Mouse (Mus musculus): ENCODE data around the gene Nipsnap2. TPM values are rescaled to one million over a fixed set of nuclear protein-coding genes. Genes with fewer than 3 reads are reported as not detected.
A peak's percentile ranks its signal among the peaks of the same experiment; 100 is the strongest.

Gene Nipsnap2
- polyA plus RNA-seq, 1 experiment from 2014 or later: 30.5 TPM

DNA sequence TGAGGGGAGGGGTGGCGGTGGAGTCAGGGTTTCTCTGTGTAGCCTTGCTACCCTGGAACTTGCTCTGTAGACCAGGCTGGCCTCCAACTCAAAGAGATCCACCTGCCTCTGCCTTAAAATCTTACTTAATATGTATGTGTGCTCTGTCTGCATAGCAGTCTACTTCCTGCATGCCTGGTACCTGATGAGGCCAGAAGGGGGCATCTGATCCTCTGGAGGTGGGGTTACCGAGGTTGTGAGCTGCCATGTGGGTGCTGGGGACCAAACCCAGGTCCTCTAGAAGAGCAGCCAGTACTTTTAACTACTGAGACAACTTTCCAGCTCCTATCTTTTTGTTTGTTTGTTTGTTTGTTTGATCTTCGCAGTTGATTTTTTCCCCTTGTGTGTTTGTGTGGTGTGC lies 55.3 kb downstream of the Nipsnap2 start:
- no peak overlapping the region for H3K9ac ChIP-seq (replicated peaks)
- TF ChIP-seq EP300 (IDR thresholded peaks at IDR 0.05; ENCODE audit: low read depth): no peak
- TF ChIP-seq CTCF (IDR thresholded peaks at IDR 0.05; ENCODE audit: low read depth): no peak
- no peaks in the 10 kb centered on the region for H3K36me3 ChIP-seq (replicated peaks; ENCODE audit: insufficient read depth, low read length)
- no peaks in the 10 kb centered on the region for H3K9me3 ChIP-seq (ENCODE audit: low read length)
- no peak for ATAC-seq
- no peaks in the 10 kb centered on the region for H3K27me3 ChIP-seq (ENCODE audit: insufficient read depth, low read length)
- no peak for DNase-seq
- peaks cover 6% of the 10 kb centered on the region for H3K4me1 ChIP-seq (ENCODE audit: insufficient read depth)
- no peak overlapping the region for H3K4me3 ChIP-seq (ENCODE audit: low read depth, low read length)
- WGBS (ENCODE audit: insufficient replicate concordance): 90% methylated on average over 3 of the region's 3 CpGs
- H3K27ac ChIP-seq (ENCODE audit: low read depth): no peak overlapping the region
- H3K4me2 ChIP-seq (ENCODE audit: low read depth, low read length): no peak overlapping the region

- Histone ChIP-seq H3K4me1 (ENCODE audit: insufficient read depth) (peaks cover 10% of the 10 kb centered on the region), H3K9me3 (ENCODE audit: low read length) (no peaks in the 10 kb centered on the region), H3K9ac (replicated peaks) (no peak overlapping the region), H3K36me3 (replicated peaks; ENCODE audit: insufficient read depth, low read length) (no peaks in the 10 kb centered on the region), H3K4me2 (ENCODE audit: low read depth, low read length) (no peak overlapping the region), H3K27ac (ENCODE audit: low read depth) (no peak overlapping the region), H3K4me3 (ENCODE audit: low read depth, low read length) (no peak overlapping the region), H3K27me3 (ENCODE audit: insufficient read depth, low read length) (no peaks in the 10 kb centered on the region)
- ATAC-seq (no peak), DNase-seq (peak; percentile 37)
- 45% methylated on average over 3 of the region's 3 CpGs for WGBS (ENCODE audit: insufficient replicate concordance)
- TF ChIP-seq CTCF (IDR thresholded peaks at IDR 0.05; ENCODE audit: low read depth) (peak; percentile 73), EP300 (IDR thresholded peaks at IDR 0.05; ENCODE audit: low read depth) (no peak)
Observed at GRCm38 (mm10) chr5:129782211-129782610, 57.3 kb downstream of the Nipsnap2 start.

GRCm38 (mm10) chr5:129785235-129785870 lies 60.5 kb downstream of the Nipsnap2 start:
- H3K4me3 ChIP-seq (ENCODE audit: low read depth, low read length): no peak overlapping the region
- peaks cover 14% of the 10 kb centered on the region for H3K4me1 ChIP-seq (ENCODE audit: insufficient read depth)
- H3K27ac ChIP-seq (ENCODE audit: low read depth): no peak overlapping the region
- no peak for DNase-seq
- no peaks in the 10 kb centered on the region for H3K9me3 ChIP-seq (ENCODE audit: low read length)
- no peak for ATAC-seq
- H3K9ac ChIP-seq (replicated peaks): no peak overlapping the region
- no peaks in the 10 kb centered on the region for H3K27me3 ChIP-seq (ENCODE audit: insufficient read depth, low read length)
- WGBS (ENCODE audit: insufficient replicate concordance): 80% methylated on average over 5 of the region's 5 CpGs
- peaks cover 20% of the 10 kb centered on the region for H3K36me3 ChIP-seq (replicated peaks; ENCODE audit: insufficient read depth, low read length)
- no peak overlapping the region for H3K4me2 ChIP-seq (ENCODE audit: low read depth, low read length)
- peak; percentile 20; the same call in 1 of the 2 replicates for TF ChIP-seq CTCF (IDR thresholded peaks at IDR 0.05; ENCODE audit: low read depth)
- TF ChIP-seq EP300 (IDR thresholded peaks at IDR 0.05; ENCODE audit: low read depth): no peak

DNA sequence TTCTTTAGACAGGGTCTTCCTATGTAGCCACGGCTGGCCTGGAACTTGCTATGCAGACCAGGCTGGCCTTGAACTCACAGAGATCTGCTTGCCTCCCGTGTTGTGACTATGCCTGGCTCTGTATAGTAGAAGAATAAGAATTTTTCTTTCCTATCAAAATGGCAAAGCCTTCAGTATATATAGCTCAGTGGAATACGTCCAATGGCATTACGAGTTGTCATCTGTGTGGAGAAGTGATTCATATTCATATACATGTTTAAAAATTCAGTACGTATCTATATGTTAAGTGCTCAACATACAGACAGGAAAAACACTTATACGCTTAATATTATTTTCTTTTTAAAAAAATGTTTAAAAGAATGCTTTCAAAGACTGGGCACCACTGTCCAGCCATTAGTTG lies 61.3 kb downstream of the Nipsnap2 start:
- DNase-seq (no peak), ATAC-seq (no peak)
- Histone ChIP-seq H3K9me3 (ENCODE audit: low read length) (no peaks in the 10 kb centered on the region), H3K4me1 (ENCODE audit: insufficient read depth) (peaks cover 14% of the 10 kb centered on the region), H3K27me3 (ENCODE audit: insufficient read depth, low read length) (no peaks in the 10 kb centered on the region), H3K9ac (replicated peaks) (peak overlapping the region; percentile 94), H3K4me3 (ENCODE audit: low read depth, low read length) (peak overlapping the region; percentile 92), H3K36me3 (replicated peaks; ENCODE audit: insufficient read depth, low read length) (peaks cover 26% of the 10 kb centered on the region), H3K4me2 (ENCODE audit: low read depth, low read length) (peak overlapping the region; percentile 81), H3K27ac (ENCODE audit: low read depth) (peak overlapping the region; percentile 99)
- TF ChIP-seq CTCF (IDR thresholded peaks at IDR 0.05; ENCODE audit: low read depth) (no peak), EP300 (IDR thresholded peaks at IDR 0.05; ENCODE audit: low read depth) (no peak)
- WGBS (ENCODE audit: insufficient replicate concordance): 72% methylated on average over 6 of the region's 6 CpGs

DNA sequence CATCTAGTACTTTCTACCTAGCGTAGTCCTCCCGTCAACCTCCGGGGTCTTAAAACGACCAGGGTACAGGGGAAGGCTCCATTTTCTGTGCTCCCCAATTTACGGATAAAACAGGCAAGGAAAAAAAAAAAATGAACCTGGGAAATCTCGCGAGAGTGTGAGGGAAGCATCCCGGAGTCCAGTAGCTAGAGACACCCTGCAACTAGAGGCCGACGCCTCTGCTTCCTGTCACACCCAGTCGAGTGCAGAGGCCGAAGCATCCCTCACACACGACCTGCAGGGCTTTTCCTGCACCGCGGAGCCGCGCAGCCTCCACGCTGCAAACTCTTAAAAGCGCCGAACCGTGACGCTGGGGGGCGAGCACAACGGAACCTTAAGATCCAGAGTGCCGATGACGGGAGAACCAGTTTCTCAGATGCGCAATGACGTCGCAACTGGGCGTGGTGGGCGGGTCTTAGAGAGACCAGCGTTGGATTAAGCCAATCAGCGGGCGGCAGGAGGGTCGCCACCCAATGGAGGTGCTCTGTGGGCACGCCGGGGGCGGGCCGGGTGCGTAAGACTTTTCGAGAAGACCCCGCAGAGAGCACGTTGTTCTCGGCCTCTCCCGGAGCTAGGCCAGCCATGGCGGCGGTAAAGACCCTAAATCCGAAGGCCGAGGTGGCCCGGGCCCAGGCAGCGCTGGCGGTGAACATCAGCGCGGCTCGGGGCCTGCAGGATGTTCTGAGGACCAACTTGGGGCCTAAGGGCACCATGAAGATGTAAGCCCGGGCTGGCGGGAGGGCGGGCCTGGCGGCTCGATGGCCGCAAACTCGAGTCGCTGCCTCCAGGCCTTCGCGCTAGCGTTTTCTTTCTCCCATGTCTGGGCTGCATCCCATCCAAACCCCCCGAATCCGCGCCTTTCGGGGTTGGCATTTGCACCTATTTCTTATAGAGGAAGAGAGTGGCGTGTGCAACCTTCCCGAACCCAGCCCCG lies 62.2 kb downstream of the Nipsnap2 start, which contains the start of gene Psph:
TSS of gene Psph (minus strand) at position 632 of the 973 bp plus-strand sequence.
- Histone ChIP-seq H3K4me3 (ENCODE audit: low read depth, low read length) (peak within 1 kb of the TSS; percentile 92), H3K27ac (ENCODE audit: low read depth) (peak within 1 kb of the TSS; percentile 99), H3K4me2 (ENCODE audit: low read depth, low read length) (peak within 1 kb of the TSS; percentile 81), H3K9ac (replicated peaks) (peak within 1 kb of the TSS; percentile 94), H3K27me3 (ENCODE audit: insufficient read depth, low read length) (no peaks in the 10 kb centered on the region), H3K9me3 (ENCODE audit: low read length) (no peaks in the 10 kb centered on the region), H3K4me1 (ENCODE audit: insufficient read depth) (peaks cover 14% of the 10 kb centered on the region), H3K36me3 (replicated peaks; ENCODE audit: insufficient read depth, low read length) (peaks cover 34% of the 10 kb centered on the region)
- ATAC-seq (peak; percentile 99), DNase-seq (peak; percentile 98)
- WGBS (ENCODE audit: insufficient replicate concordance): under 1% methylated on average over 73 of the region's 73 CpGs
- TF ChIP-seq EP300 (IDR thresholded peaks at IDR 0.05; ENCODE audit: low read depth) (peak; percentile 76), CTCF (IDR thresholded peaks at IDR 0.05; ENCODE audit: low read depth) (no peak)

Measured in liver, postnatal 0 days (tissue).